Mouse (Mus musculus) bone marrow macrophage, adult 2 months (primary cell): ENCODE measurements around the gene Rpp25l.

ENCODE experiments used
- CTCF ChIP-seq: IDR thresholded peaks from 2 replicates; pipeline ENCODE4 v1.5.1; 2012; ENCODE audit warnings: low read depth, mild to moderate bottlenecking, low read length, moderate library complexity
- POLR2A ChIP-seq: IDR thresholded peaks from 2 replicates; pipeline ENCODE4 v1.6.1; 2012; ENCODE audit warnings: mild to moderate bottlenecking, low read depth, low read length, borderline replicate concordance

DNA sequence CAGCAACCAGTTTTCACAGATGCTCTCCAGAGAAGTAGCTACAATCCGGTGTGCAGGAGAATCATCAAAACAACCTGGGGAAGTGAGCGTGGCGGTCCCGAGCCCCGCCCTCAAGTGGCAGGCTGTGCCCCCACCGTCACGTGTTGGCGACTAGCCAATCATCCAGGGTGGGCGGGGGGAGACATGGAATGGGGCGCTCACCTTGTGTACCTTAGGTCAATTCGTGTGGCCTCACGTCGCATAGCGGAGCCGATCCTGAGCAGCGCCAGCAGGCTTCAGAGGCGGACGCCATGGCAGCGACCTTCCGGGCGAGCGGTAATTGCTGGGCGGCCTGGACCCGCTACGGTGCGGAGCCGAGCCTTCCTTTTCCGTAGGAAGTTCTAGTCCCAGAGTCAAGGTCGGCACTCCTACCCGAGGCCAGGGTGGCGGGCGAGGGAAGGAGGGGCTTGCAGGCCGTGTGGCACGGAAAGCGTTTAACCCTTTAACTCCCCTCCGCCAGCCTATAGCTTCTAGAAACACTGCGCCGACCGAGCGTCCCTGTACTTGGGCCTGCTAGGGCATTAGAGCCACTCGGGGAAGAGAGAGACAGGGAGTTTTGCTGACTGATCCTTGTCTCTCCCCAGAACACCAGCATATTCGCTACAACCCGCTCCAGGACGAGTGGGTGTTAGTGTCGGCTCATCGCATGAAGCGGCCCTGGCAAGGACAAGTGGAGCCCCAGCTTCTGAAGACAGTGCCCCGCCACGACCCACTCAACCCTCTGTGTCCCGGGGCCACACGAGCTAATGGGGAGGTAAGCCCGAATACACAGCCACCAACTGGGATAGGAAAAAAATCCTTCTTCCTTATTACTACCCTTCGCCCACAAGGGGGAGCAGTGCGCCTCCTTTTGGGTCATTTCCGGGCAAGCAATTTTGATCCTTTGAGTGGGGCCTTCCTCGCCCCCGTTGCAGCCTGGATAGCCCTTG lies 42.3 kb upstream of the Rpp25l start, which contains the start of gene Sigmar1:
- TF ChIP-seq CTCF (peak; percentile 53; the same call in 1 of the 2 replicates), POLR2A (no peak)
